Mouse (Mus musculus) CH12.LX (cell line): Measurements from ENCODE around the gene Gm20388. TPM values are rescaled to one million over a fixed set of nuclear protein-coding genes. Genes with fewer than 3 reads are reported as not detected.

ENCODE experiments used
- DNase-seq: peaks from one replicate; pipeline ENCODE4 v3.0.0-alpha.2; 2013; ENCODE audit errors: extremely low read depth
- H3K27ac ChIP-seq: 2 replicates; pipeline ENCODE4 v1.5.1; 2012; ENCODE audit warnings: low read depth, mild to moderate bottlenecking, control low read depth, moderate library complexity; ENCODE audit not compliant: insufficient read depth
- H3K27me3 ChIP-seq: replicated peaks from 2 replicates; pipeline ENCODE3; 2012; ENCODE audit warnings: inconsistent platforms
- H3K36me3 ChIP-seq, 2 experiments: replicated peaks in 1 of 2; 2 replicates each; pipeline versions ENCODE3 to v1.6.1; 2012; ENCODE audit warnings: inconsistent platforms in 1 of 2, low read length in 1 of 2, mild to moderate bottlenecking in 1 of 2, mixed read lengths in 1 of 2, moderate library complexity in 1 of 2; ENCODE audit not compliant: control insufficient read depth in 1 of 2, insufficient read depth in 1 of 2
- H3K4me1 ChIP-seq, 2 experiments: 2 replicates each; pipeline ENCODE4 v1.6.1; 2012; ENCODE audit warnings: inconsistent platforms in 1 of 2, moderate library complexity in 1 of 2; ENCODE audit not compliant: insufficient read depth in 2 of 2, control insufficient read depth in 1 of 2
- H3K4me2 ChIP-seq: 2 replicates; pipeline ENCODE4 v1.6.1; 2012; ENCODE audit warnings: low read depth, mild to moderate bottlenecking, control low read depth; ENCODE audit not compliant: poor library complexity, insufficient read depth, severe bottlenecking
- H3K4me3 ChIP-seq, 3 experiments: fragments of 150-350 bp in 1 of 3; sonication (generic) in 1 of 3; replicated peaks in 1 of 3; 2 replicates each; pipeline versions ENCODE3 to v1.5.1; 2011 to 2012; ENCODE audit warnings: low read depth in 2 of 3, low read length in 2 of 3, mild to moderate bottlenecking in 2 of 3, moderate library complexity in 2 of 3, control low read depth in 1 of 3, improper control_type of control experiment in 1 of 3, inconsistent platforms in 1 of 3, mixed read lengths in 1 of 3; ENCODE audit not compliant: poor library complexity in 1 of 3
- H3K79me2 ChIP-seq: replicated peaks from 2 replicates; pipeline ENCODE4 v1.6.1; 2012; ENCODE audit warnings: mild to moderate bottlenecking, moderate library complexity; ENCODE audit not compliant: control insufficient read depth, poor library complexity, insufficient read depth, severe bottlenecking; ENCODE audit errors: extremely low read depth
- H3K9ac ChIP-seq: 2 replicates; pipeline ENCODE4 v1.6.1; 2012; ENCODE audit warnings: low read depth, mild to moderate bottlenecking, control low read depth, moderate library complexity; ENCODE audit not compliant: insufficient read depth
- H3K9me3 ChIP-seq: replicated peaks from 2 replicates; pipeline ENCODE3; 2012; ENCODE audit warnings: low read length, inconsistent platforms, mixed read lengths
- BHLHE40 ChIP-seq: IDR thresholded peaks from 2 replicates; pipeline ENCODE4 v1.6.1; 2011; ENCODE audit warnings: mild to moderate bottlenecking, low read depth, low read length, improper control_type of control experiment
- CHD1 ChIP-seq: IDR thresholded peaks from 2 replicates; pipeline ENCODE4 v1.6.1; 2012; ENCODE audit warnings: low read depth, low read length, improper control_type of control experiment, inconsistent platforms
- CHD2 ChIP-seq: IDR thresholded peaks from 2 replicates; pipeline ENCODE4 v1.6.1; 2011; ENCODE audit warnings: low read length, improper control_type of control experiment
- CTCF ChIP-seq, 2 experiments: IDR thresholded peaks in 1 of 2; conservative IDR thresholded peaks in 1 of 2; 2 replicates each; pipeline ENCODE4 v1.5.1; 2011 to 2012; ENCODE audit warnings: low read depth in 2 of 2, low read length in 2 of 2, improper control_type of control experiment in 1 of 2, inconsistent platforms in 1 of 2, mild to moderate bottlenecking in 1 of 2, moderate library complexity in 1 of 2
- E2F4 ChIP-seq: IDR thresholded peaks from 2 replicates; pipeline ENCODE4 v1.6.1; 2011; ENCODE audit warnings: low read depth, low read length, improper control_type of control experiment; ENCODE audit not compliant: insufficient replicate concordance
- ELF1 ChIP-seq: IDR thresholded peaks from 2 replicates; pipeline ENCODE4 v1.6.1; 2014; ENCODE audit warnings: low read depth, mild to moderate bottlenecking, inconsistent platforms, low read length, improper control_type of control experiment
- EP300 ChIP-seq: IDR thresholded peaks from 2 replicates; pipeline ENCODE4 v1.6.1; 2011; ENCODE audit warnings: low read length, improper control_type of control experiment
- ETS1 ChIP-seq: conservative IDR thresholded peaks from 2 replicates; pipeline ENCODE4 v1.6.1; 2012; ENCODE audit warnings: low read depth, mild to moderate bottlenecking, inconsistent platforms, low read length, improper control_type of control experiment, moderate library complexity
- GABPA ChIP-seq: IDR thresholded peaks from 2 replicates; pipeline ENCODE4 v1.6.1; 2012; ENCODE audit warnings: low read depth, low read length, improper control_type of control experiment, inconsistent platforms; ENCODE audit not compliant: insufficient replicate concordance
- HCFC1 ChIP-seq: IDR thresholded peaks from 2 replicates; pipeline ENCODE4 v1.6.1; 2012; ENCODE audit warnings: low read depth, mild to moderate bottlenecking, inconsistent platforms, low read length, improper control_type of control experiment
- IRF4 ChIP-seq: IDR thresholded peaks from 2 replicates; pipeline ENCODE4 v1.6.1; 2014; ENCODE audit warnings: low read depth, mild to moderate bottlenecking, inconsistent platforms, low read length, improper control_type of control experiment
- JUN ChIP-seq: IDR thresholded peaks from 2 replicates; pipeline ENCODE4 v1.6.1; 2011; ENCODE audit warnings: low read depth, mild to moderate bottlenecking, low read length, improper control_type of control experiment, moderate library complexity; ENCODE audit not compliant: insufficient read depth
- JUND ChIP-seq: conservative IDR thresholded peaks from 2 replicates; pipeline ENCODE4 v1.6.1; 2011; ENCODE audit warnings: low read depth, low read length, improper control_type of control experiment
- KAT2A ChIP-seq: IDR thresholded peaks from 2 replicates; pipeline ENCODE4 v1.6.1; 2012; ENCODE audit warnings: low read length, improper control_type of control experiment, inconsistent platforms; ENCODE audit not compliant: insufficient replicate concordance
- MAFK ChIP-seq: IDR thresholded peaks from 2 replicates; pipeline ENCODE4 v1.6.1; 2011; ENCODE audit warnings: low read length, improper control_type of control experiment; ENCODE audit not compliant: insufficient replicate concordance
- MAX ChIP-seq: IDR thresholded peaks from 2 replicates; pipeline ENCODE4 v1.6.1; 2011; ENCODE audit warnings: low read length, improper control_type of control experiment
- MAZ ChIP-seq: IDR thresholded peaks from 2 replicates; pipeline ENCODE4 v1.6.1; 2012; ENCODE audit warnings: low read depth, mild to moderate bottlenecking, inconsistent platforms, low read length, improper control_type of control experiment, moderate library complexity
- MEF2A ChIP-seq: IDR thresholded peaks from 2 replicates; pipeline ENCODE4 v1.6.1; 2014; ENCODE audit warnings: low read depth, mild to moderate bottlenecking, inconsistent platforms, low read length, improper control_type of control experiment, borderline replicate concordance
- MXI1 ChIP-seq: IDR thresholded peaks from 2 replicates; pipeline ENCODE4 v1.6.1; 2011; ENCODE audit warnings: mild to moderate bottlenecking, low read depth, low read length, improper control_type of control experiment
- MYC ChIP-seq: IDR thresholded peaks from 2 replicates; pipeline ENCODE4 v1.6.1; 2011; ENCODE audit warnings: low read depth, mild to moderate bottlenecking, improper control_type of control experiment, low read length
- NELFE ChIP-seq: IDR thresholded peaks from 2 replicates; pipeline ENCODE4 v1.6.1; 2011; ENCODE audit warnings: low read depth, low read length, improper control_type of control experiment
- NRF1 ChIP-seq: IDR thresholded peaks from 2 replicates; pipeline ENCODE4 v1.6.1; 2014; ENCODE audit warnings: low read depth, mild to moderate bottlenecking, inconsistent platforms, low read length, improper control_type of control experiment, moderate library complexity
- PAX5 ChIP-seq: IDR thresholded peaks from 2 replicates; pipeline ENCODE4 v1.6.1; 2012; ENCODE audit warnings: low read length, inconsistent platforms, mixed read lengths
- POLR2A ChIP-seq: IDR thresholded peaks from 2 replicates; pipeline ENCODE4 v1.6.1; 2011; ENCODE audit warnings: low read depth, mild to moderate bottlenecking, improper control_type of control experiment, low read length
- POLR2AphosphoS2 ChIP-seq: IDR thresholded peaks from 2 replicates; pipeline ENCODE4 v1.6.1; 2011; ENCODE audit warnings: low read depth, low read length, improper control_type of control experiment
- RAD21 ChIP-seq: IDR thresholded peaks from 2 replicates; pipeline ENCODE4 v1.6.1; 2011; ENCODE audit warnings: low read depth, mild to moderate bottlenecking, low read length, improper control_type of control experiment, moderate library complexity
- RCOR1 ChIP-seq: conservative IDR thresholded peaks from 2 replicates; pipeline ENCODE4 v1.6.1; 2012; ENCODE audit warnings: low read depth, mild to moderate bottlenecking, inconsistent platforms, low read length, improper control_type of control experiment
- SIN3A ChIP-seq: IDR thresholded peaks from 2 replicates; pipeline ENCODE4 v1.6.1; 2012; ENCODE audit warnings: low read length, improper control_type of control experiment, inconsistent platforms
- SMC3 ChIP-seq: IDR thresholded peaks from 2 replicates; pipeline ENCODE4 v1.6.1; 2011; ENCODE audit warnings: low read depth, low read length, improper control_type of control experiment
- TBP ChIP-seq: conservative IDR thresholded peaks from 2 replicates; pipeline ENCODE4 v1.6.1; 2011; ENCODE audit warnings: low read depth, low read length, improper control_type of control experiment
- TCF12 ChIP-seq: IDR thresholded peaks from 2 replicates; pipeline ENCODE4 v1.6.1; 2014; ENCODE audit warnings: low read depth, mild to moderate bottlenecking, inconsistent platforms, low read length, improper control_type of control experiment
- UBTF ChIP-seq: IDR thresholded peaks from 2 replicates; pipeline ENCODE4 v1.6.1; 2012; ENCODE audit warnings: low read depth, mild to moderate bottlenecking, inconsistent platforms, low read length, improper control_type of control experiment, moderate library complexity
- USF1 ChIP-seq: IDR thresholded peaks from 2 replicates; pipeline ENCODE4 v1.6.1; 2014; ENCODE audit warnings: low read depth, mild to moderate bottlenecking, inconsistent platforms, low read length, improper control_type of control experiment
- USF2 ChIP-seq: conservative IDR thresholded peaks from 2 replicates; pipeline ENCODE4 v1.6.1; 2011; ENCODE audit warnings: low read depth, low read length, improper control_type of control experiment
- ZC3H11A ChIP-seq: IDR thresholded peaks from 2 replicates; pipeline ENCODE4 v1.6.1; 2012; ENCODE audit warnings: low read depth, mild to moderate bottlenecking, inconsistent platforms, low read length, improper control_type of control experiment
- ZKSCAN1 ChIP-seq: IDR thresholded peaks from 2 replicates; pipeline ENCODE4 v1.6.1; 2012; ENCODE audit warnings: low read depth, inconsistent platforms, low read length, improper control_type of control experiment, borderline replicate concordance
- ZMIZ1 ChIP-seq: IDR thresholded peaks from 2 replicates; pipeline ENCODE4 v1.6.1; 2012; ENCODE audit warnings: low read depth, mild to moderate bottlenecking, inconsistent platforms, low read length, improper control_type of control experiment
- ZNF384 ChIP-seq: IDR thresholded peaks from 2 replicates; pipeline ENCODE4 v1.6.1; 2012; ENCODE audit warnings: low read depth, low read length, improper control_type of control experiment, inconsistent platforms
- dilution Hi-C: fragments of 300-500 bp; cut with MboI; formaldehyde crosslinking; loops from 2 replicates; pipeline ENCODE4 v1.14.3; 2020; ENCODE audit warnings: low sequenced_read_pairs; ENCODE audit not compliant: extremely low pct_unique_long_range_greater_than_20kb, extremely low pct_ligation_motif_present
- in situ Hi-C: fragments of 300-500 bp; cut with MboI; formaldehyde crosslinking; loops from 3 replicates; pipeline ENCODE4 v1.14.3; 2019; ENCODE audit warnings: low sequenced_read_pairs, low pct_ligation_motif_present, low pct_unique_long_range_greater_than_20kb, mixed read lengths
- polyA plus RNA-seq: library from polyadenylated mRNA; unstranded; fragments of >175 nt; gene quantifications from 2 replicates; pipeline ENCODE4 v1.2.1, GENCODE M21; 2012; ENCODE audit warnings: low read depth; ENCODE audit not compliant: insufficient read length
- total RNA-seq, 2 experiments: library from RNA; depleted of rRNA; stranded (reverse); fragments of 300-350 nt in 1 of 2; fragments of >200 nt in 1 of 2; gene quantifications; 2 replicates each; pipeline ENCODE4 v1.2.3; 2012 to 2014

Gene Gm20388
- total and polyA plus RNA-seq, 3 experiments = 14.8 to 26.3 (median 22.2) TPM

DNA sequence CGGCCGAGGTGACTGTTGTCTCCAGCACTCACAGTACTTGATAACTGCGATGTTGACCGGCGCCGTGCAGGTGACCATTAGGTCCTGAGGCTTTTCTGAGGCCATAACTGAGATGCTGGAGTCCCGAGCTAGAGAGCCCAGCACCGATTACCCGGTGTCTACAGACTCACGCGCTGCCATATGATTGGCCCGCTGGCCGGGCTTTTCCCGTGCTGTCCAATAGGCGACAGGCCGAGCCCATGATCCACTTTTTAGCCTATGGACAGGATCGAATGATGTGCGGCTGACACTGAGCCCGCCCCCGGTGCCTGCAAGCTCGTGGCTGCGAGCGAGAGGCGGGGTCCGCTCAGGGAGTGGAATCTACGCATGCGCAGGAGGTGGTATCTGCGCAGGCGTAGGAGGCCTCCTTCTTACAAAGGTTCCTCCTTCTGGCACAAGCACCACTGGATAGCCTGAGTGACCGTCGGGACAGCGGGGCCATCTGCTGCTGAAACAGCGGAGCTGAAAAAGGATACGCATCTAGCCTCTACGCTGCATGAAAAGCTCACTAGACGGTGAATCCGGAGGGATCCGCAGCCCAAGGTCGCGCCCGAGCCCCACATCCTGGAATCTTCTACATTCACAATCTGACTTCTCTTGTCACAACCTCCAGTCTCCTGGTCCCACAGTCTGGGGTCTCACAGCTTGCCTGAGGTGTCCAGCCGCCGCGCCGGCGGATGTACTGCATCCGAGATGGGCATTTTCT is 2532.8 kb downstream of the Gm20388 start, which contains the start of gene Mvd:
Mvd (minus strand) TSS at position 161 of the 745 bp plus-strand sequence.
- in situ Hi-C loops (loop anchor here (25.0 kb wide), 1 partner anchor 856 kb away; the partner anchor contains the start of genes Fbxo31 and Map1lc3b), dilution Hi-C loops (no loop called here)
- H3K4me2 ChIP-seq = peak within 1 kb of the TSS; percentile 89
- H3K27me3 ChIP-seq = no peaks in the 10 kb centered on the region
- peak; percentile 99 for DNase-seq
- peak within 1 kb of the TSS; percentile 74 to 81 (median 75) for H3K4me3 ChIP-seq
- H3K9ac ChIP-seq = peak within 1 kb of the TSS; percentile 72
- H3K36me3 ChIP-seq = peaks cover 14 to 30% of the 10 kb centered on the region in 2 experiments
- no peaks in the 10 kb centered on the region for H3K79me2 ChIP-seq
- H3K27ac ChIP-seq = peak within 1 kb of the TSS; percentile 54
- peaks cover 4 to 37% of the 10 kb centered on the region in 2 experiments; a peak in 3 of 4 replicates for H3K4me1 ChIP-seq
- no peak for TF ChIP-seq ZKSCAN1
- TF ChIP-seq PAX5 = no peak
- TF ChIP-seq MEF2A = no peak; the same call in 1 of the 2 replicates
- TF ChIP-seq UBTF = 0 out of 2 replicates have a peak, but pooled peaks have one; percentile 1
- TF ChIP-seq CHD1 = no peak
- peak; percentile 55 for TF ChIP-seq ELF1
- peak; percentile 93 for TF ChIP-seq NELFE
- peak; percentile 93 for TF ChIP-seq POLR2A
- peak in 1 of 2 experiments; percentile 52; a peak in 2 of 4 replicates for TF ChIP-seq CTCF (conservative IDR thresholded peaks at IDR 0.05 in 1 of 2, IDR thresholded peaks at IDR 0.05 in 1 of 2; ENCODE audit: low read depth in 2 of 2, low read length in 2 of 2)
- no peak for TF ChIP-seq EP300
- TF ChIP-seq RAD21 = peak; percentile 61
- TF ChIP-seq POLR2AphosphoS2 = peak; percentile 89
- TF ChIP-seq MAX = 0 out of 2 replicates have a peak, but pooled peaks have one; percentile 9
- peak; percentile 76 for TF ChIP-seq MXI1
- TF ChIP-seq HCFC1 = peak; percentile 60
- TF ChIP-seq MYC = peak; percentile 78
- TF ChIP-seq JUND = no peak
- TF ChIP-seq SMC3 = peak; percentile 40
- no peak for TF ChIP-seq GABPA
- TF ChIP-seq ETS1 = no peak; the same call in 1 of the 2 replicates
- TF ChIP-seq BHLHE40 = 0 out of 2 replicates have a peak, but pooled peaks have one; percentile 4
- TF ChIP-seq MAZ = peak; percentile 58
- TF ChIP-seq NRF1 = peak; percentile 100
- TF ChIP-seq MAFK = no peak
- no peak for TF ChIP-seq ZNF384
- no peak for TF ChIP-seq USF2
- peak; percentile 89; the same call in 1 of the 2 replicates for TF ChIP-seq SIN3A
- no peak for TF ChIP-seq USF1
- TF ChIP-seq ZMIZ1 = peak; percentile 81
- no peak for TF ChIP-seq JUN
- no peak for TF ChIP-seq E2F4
- no peak for TF ChIP-seq RCOR1
- TF ChIP-seq TCF12 = peak; percentile 75
- TF ChIP-seq KAT2A = no peak
- peak; percentile 87 for TF ChIP-seq TBP
- TF ChIP-seq ZC3H11A = no peak
- 0 out of 2 replicates have a peak, but pooled peaks have one; percentile 33 for TF ChIP-seq CHD2
- TF ChIP-seq IRF4 = 0 out of 2 replicates have a peak, but pooled peaks have one; percentile 35
- peaks cover 4% of the 10 kb centered on the region for H3K9me3 ChIP-seq
